Mouse (Mus musculus) gastrocnemius, postnatal 10 days (tissue): ENCODE measurements around the gene Lrpprc. TPM values are rescaled to one million over a fixed set of nuclear protein-coding genes. Genes with fewer than 3 reads are reported as not detected.

Experiments used
- DNase-seq: peaks from one replicate; pipeline ENCODE4 v3.0.0; 2021; ENCODE audit warnings: mixed read lengths
- total RNA-seq, 2 experiments: library from RNA; stranded (reverse); gene quantifications; 2 replicates each; pipeline ENCODE4 v1.2.3; 2021

Gene Lrpprc
- total RNA-seq, 2 experiments from 2014 or later, result 56.0 to 62.7 TPM

GRCm38 (mm10) chr17:84714930-84715329 lies 75.7 kb downstream of the Lrpprc start:
- no peak for DNase-seq

- no peak for DNase-seq
Measured at GRCm38 (mm10) chr17:84713563-84714164, 76.9 kb downstream of the Lrpprc start.

- DNase-seq, result no peak
Measured at GRCm38 (mm10) chr17:84709403-84709851, 81.2 kb downstream of the Lrpprc start.

- DNase-seq, result no peak
Measured at GRCm38 (mm10) chr17:84708818-84709217, 81.8 kb downstream of the Lrpprc start.

DNA sequence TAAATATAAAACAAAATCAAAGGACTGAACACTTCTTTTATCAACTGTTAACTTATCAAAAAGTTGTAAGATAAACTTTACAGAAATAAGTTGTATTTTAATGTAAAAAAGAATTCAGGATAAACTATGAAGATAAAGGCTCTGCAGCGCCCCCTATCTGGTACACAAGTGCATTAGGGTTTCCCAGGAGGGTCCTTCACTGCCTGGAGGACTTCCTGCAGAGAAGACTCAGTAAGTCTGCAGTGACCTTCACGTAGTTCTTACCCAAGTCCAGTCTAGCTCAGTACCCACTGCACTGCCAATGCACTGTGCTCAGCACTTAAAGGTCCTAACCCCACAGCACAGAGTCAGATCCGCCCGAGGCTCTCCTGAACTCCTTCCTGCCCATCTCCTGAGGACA lies 83.2 kb downstream of the Lrpprc start:
- DNase-seq, result no peak

DNA sequence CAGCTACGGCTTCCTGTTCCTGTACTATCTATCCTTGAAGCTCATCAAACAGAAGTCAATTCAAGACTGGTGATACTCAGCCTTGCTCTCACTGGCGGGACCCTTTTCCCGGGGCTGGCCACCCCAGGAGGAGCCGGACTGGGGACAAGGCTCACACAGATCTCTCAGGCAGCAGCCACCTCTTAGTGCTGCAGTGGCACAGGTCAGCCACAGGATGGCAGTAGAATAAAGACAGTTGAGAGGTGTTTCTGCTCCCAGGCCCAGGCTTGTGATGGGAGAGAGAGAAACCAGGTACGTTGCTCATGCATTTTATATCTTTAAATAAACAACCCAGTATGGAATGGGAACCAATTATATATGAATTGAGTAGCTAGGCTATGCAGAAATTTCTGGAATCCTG lies 91.9 kb downstream of the Lrpprc start:
- DNase-seq, result peak; percentile 38

DNA sequence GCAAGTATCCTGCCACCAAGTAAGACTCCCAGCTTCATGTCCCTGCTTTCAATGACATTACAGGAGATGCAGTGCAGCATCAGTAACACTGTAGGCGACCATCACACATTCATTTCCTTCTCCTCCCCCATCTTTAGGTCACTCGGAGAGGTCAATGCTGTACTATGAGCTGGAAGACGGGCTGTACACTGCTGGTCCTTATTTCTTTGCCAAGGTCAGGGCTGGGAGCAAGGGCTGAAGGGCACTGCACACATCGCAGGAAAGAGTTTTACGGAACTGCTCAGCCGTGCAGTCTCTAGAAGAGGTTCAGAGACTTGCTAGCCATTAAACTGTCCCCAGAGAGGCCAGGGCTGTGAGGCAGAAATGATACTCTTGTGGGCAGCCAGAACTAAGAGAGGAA lies 94.1 kb downstream of the Lrpprc start:
- DNase-seq, result no peak

DNA sequence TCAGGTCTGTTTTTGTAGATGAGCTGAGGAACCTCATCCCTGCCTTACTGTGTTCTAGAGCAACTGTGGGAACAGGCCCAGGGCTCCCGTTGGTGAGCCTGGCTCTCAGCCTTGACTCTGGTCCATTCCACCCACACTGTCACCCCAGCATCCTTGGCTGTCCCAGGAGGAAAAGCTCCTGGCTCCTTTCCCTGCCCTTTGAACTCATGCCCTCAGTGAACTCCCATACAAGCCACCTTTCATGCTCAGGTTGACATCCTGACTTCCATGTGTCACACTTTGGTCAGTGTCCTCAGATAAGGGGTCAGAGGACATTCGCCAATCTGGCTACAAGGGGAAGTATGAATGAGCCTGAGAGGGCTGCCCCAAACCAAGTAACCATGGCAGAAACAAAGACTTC lies 96.8 kb downstream of the Lrpprc start:
- no peak for DNase-seq

DNA sequence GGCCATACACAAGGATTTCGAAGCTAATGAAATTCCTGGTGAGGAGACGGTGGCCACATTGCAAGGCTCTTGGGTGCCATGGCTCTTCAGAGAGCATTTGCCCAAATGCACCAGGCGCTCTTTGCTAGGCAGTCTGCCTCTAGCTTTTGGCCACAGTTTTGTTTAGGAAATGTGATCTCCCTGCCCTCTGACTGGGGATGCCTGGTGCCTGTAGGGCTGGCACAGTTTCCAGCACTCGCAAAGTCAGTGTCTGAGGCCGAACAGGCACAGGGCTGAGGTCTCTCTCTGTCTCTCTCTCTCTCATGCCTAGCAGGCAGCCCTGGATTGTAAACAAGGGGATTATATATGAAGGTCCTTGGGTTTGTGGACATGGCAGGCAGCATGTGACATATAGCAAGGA lies 100.5 kb downstream of the Lrpprc start:
- DNase-seq, result peak; percentile 43

GRCm38 (mm10) chr17:84689316-84689715 lies 101.3 kb downstream of the Lrpprc start:
- DNase-seq, result no peak

- no peak for DNase-seq
Measured at GRCm38 (mm10) chr17:84688834-84689233, 101.8 kb downstream of the Lrpprc start.

- no peak for DNase-seq
Measured at GRCm38 (mm10) chr17:84687994-84688393, 102.6 kb downstream of the Lrpprc start.

- DNase-seq, result no peak
Measured at GRCm38 (mm10) chr17:84685286-84685685, 105.3 kb downstream of the Lrpprc start.

DNA sequence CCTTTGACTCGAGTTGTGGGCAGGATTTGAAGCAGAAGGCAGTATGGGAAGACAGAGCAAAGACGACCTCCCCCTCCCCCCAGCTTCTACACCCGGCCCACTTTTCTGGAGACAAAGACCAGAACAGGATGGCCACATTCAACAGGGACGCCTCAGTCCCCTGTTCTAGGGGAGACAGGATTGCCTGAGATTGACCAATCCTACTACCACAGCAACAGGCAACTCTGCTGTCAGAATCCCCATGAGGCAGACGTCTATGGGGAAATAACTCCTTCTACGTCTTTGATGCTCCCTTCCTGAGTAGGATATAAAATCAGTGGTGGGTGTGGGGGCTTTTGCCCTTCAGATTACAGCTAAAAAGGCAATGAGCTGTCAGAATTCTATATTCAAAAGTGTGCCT lies 106.3 kb downstream of the Lrpprc start:
- DNase-seq, result no peak

DNA sequence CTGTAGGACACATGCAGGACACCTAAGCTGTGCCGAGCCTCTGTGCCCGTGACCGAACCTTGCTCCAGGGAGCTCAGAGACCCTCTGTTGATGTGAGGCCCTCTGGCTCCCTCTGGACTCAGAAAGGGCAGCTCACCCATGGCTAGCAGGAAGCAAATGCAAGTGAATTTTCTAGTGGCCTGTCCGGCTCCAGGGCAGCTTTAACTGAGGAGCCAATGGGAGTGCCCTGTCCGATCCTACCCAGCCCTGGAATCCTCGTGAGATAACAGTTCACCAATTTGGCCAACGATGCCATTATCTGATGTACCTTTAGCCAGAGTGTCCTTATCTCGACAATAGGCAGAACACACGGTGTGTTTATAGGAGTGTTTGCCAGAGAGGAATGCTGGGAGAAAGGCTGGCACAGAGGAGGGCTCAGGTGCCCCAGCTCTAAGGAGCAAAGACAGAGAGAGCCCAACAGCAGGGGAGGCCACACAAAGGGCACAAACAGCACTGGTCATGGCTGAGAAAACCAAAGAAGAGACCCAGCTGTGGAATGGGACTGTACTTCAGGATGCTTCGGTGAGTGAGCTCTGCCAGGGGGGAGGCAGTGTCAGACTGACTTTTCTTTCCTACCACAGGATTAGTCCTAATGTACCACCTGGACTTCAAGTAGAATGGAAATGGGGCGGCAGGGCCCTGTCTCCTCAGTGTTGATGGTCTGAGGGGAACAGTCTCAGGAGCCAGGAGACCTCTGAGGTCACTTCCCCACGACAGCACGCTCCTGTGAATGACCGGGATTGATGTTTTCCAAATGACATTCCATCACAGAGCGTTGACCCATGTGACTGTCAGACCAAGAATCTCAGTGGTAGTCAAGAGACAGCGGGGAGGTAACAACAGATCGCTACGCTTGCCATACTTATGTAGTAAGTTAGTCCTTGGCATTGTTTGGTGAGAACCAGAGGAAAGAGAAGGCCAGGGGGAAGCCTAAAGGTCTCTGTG lies 107.6 kb downstream of the Lrpprc start, which contains the start of gene Abcg5:
TSS of gene Abcg5 (minus strand) at position 278 of the 984 bp plus-strand sequence.
- DNase-seq, result no peak

- DNase-seq, result no peak
Measured at GRCm38 (mm10) chr17:84681670-84682069, 108.9 kb downstream of the Lrpprc start.

DNA sequence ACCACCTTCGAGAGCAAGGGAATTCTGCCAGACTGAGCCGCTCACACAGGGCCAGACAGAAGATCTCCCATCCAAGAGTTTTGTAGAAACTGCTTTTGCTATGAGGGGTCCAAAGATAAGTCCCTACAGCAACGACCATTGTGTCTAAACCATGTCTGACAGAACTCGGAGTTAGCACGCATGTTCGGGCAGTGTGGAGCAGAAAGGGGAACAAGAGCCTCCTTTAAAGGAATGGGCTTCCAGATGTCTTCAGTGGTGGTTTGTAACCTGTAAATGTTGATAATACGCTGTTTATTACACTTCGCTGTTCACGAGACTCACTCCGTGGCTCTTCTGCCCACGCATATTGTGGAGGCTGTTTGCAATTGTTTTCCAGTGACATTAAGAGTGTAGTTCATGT lies 113.0 kb downstream of the Lrpprc start:
- no peak for DNase-seq

GRCm38 (mm10) chr17:84675951-84676366 lies 114.6 kb downstream of the Lrpprc start, which contains the start of gene Abcg8:
Gene Abcg8, plus strand, starts transcription at chr17:84676302.
- peak; percentile 26 for DNase-seq

- DNase-seq, result no peak
Measured at GRCm38 (mm10) chr17:84675204-84675603, 115.4 kb downstream of the Lrpprc start.

DNA sequence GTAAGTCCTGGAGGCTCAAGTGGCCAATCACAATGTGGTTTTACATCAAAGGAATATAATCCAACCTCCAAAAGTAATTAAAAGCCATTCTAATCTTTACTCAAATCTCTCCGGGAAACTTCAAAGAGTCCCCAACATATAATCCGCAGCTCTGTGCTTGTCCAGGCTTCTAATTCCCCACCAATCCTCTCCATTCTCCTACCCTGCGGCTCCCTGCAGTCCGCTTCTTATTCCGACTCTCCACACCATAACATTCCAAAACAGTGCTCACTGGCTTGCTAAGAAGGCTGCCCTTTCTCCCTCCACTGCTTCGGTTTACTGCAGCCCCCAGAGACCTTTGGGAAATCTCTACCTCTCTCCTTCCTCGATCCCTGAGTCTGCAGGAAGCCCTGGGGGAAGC lies 116.5 kb downstream of the Lrpprc start:
- no peak for DNase-seq

DNA sequence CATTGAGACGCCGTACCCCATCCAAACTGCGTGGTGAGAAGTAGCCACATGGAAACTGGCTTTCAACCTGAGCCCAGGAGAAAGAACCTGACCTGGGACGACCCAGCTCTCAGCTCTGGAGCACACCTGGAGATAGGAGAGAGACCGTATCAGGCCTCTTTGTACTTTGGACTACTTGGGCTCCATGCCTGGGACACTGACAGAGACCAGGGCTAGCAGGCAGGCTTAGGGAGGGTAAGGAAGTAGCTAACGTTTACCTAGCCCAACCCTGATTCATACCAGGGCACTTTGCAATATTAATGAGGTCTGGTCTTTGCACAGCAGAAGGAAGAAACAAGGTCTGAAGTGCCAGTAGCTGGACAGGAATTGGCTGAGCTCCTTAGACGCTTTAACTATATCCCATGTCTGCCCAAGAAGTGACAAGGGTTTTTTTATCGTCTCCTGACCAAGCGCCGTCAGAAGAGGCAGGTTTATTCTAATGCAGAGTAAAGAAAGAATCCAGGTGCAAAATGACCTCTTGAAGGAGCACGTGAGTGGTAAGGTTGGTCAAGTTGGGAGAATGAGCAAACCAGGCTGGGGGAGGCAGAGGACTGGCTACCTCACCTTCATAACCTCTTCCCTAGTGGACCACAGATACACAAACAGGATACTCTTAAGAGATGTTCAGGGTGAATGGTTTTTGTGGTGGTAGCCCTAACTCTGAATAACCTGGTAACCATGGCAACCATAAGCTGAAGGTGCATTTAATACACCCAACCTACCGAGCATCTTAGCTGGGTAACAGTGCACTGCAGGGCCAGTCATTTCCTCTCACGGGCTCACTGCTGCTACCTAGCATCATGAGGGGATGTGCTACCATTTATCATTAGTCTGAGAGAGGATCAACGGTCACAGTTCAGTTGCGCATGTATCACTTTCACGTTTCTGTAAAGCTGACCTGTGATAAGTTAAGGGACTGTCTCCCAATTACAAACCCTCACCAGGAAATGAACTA lies 117.9 kb downstream of the Lrpprc start:
- no peak for DNase-seq

- DNase-seq, result no peak
Measured at GRCm38 (mm10) chr17:84667848-84668247, 122.7 kb downstream of the Lrpprc start.
